Mouse (Mus musculus) kidney, embryonic 14.5 days (tissue): ENCODE data around the gene Sgsm2. TPM values are rescaled to one million over a fixed set of nuclear protein-coding genes. Genes with fewer than 3 reads are reported as not detected.

ENCODE experiments used
- ATAC-seq: fragments of 200-750 bp; cut with Nextera tagmentation; 2 replicates; pipeline ENCODE4 v1.8.0; 2017; ENCODE audit warnings: moderate number of reproducible peaks, mild to moderate bottlenecking, moderate TSS enrichment, moderate library complexity; ENCODE audit not compliant: low FRiP score, low TSS enrichment
- H3K27ac ChIP-seq: fragments of 300-500 bp; sonication (generic); 2 replicates; pipeline ENCODE4 v1.5.1; 2014; ENCODE audit warnings: low read depth, mild to moderate bottlenecking, low read length, moderate library complexity, mixed read lengths
- H3K27me3 ChIP-seq: fragments of 300-500 bp; sonication (generic); 2 replicates; pipeline ENCODE4 v1.6.1; 2014; ENCODE audit warnings: mild to moderate bottlenecking, low read length; ENCODE audit not compliant: control insufficient read depth, insufficient read depth
- H3K36me3 ChIP-seq: fragments of 300-500 bp; sonication (generic); 2 replicates; pipeline ENCODE4 v1.6.1; 2014; ENCODE audit warnings: low read length, mixed read lengths; ENCODE audit not compliant: control insufficient read depth, insufficient read depth
- H3K4me1 ChIP-seq: fragments of 300-500 bp; sonication (generic); 2 replicates; pipeline ENCODE4 v1.6.1; 2014; ENCODE audit warnings: low read length, mixed read lengths; ENCODE audit not compliant: control insufficient read depth, insufficient read depth
- H3K4me2 ChIP-seq: fragments of 300-500 bp; sonication (generic); replicated peaks from 2 replicates; pipeline ENCODE4 v1.6.1; 2014; ENCODE audit warnings: low read depth, mild to moderate bottlenecking, low read length
- H3K4me3 ChIP-seq: fragments of 300-500 bp; sonication (generic); 2 replicates; pipeline ENCODE4 v1.5.1; 2014; ENCODE audit warnings: mild to moderate bottlenecking, low read length
- H3K9ac ChIP-seq: fragments of 300-500 bp; sonication (generic); 2 replicates; pipeline ENCODE4 v1.6.1; 2014; ENCODE audit warnings: low read depth, mild to moderate bottlenecking, low read length, moderate library complexity
- H3K9me3 ChIP-seq: fragments of 300-500 bp; sonication (generic); 2 replicates; pipeline ENCODE4 v1.6.1; 2016; ENCODE audit warnings: low read length; ENCODE audit not compliant: control insufficient read depth
- WGBS: fragments of 180-500 bp; shearing (Covaris S2); extraction: QIAGEN DNeasy Blood & Tissue Kit; methylation state at CpG from one replicate; pipeline ENCODE4 v1.1.7; 2014; 5-methylcytosine and 5-hydroxymethylcytosine counted together
- microRNA-seq: library from miRNA; unstranded; fragments of <30 nt; microRNA quantifications from one replicate; pipeline ENCODE4, GENCODE M21; 2016
- polyA plus RNA-seq: library from polyadenylated mRNA; unstranded; fragments of >200 nt; fragmentation: Nextera tagmentation; extraction: Ambion mirVana; gene quantifications from 2 replicates; pipeline ENCODE4 v1.2.1, GENCODE M21; 2014

The Sgsm2 gene
- polyA plus RNA-seq, 1 experiment from 2014 or later, result 5.7 TPM

GRCm38 (mm10) chr11:74800658-74801057 lies 96.2 kb downstream of the Sgsm2 start:
- Histone ChIP-seq H3K9ac (no peak overlapping the region), H3K27ac (no peak overlapping the region), H3K4me3 (no peak overlapping the region), H3K4me2 (no peak overlapping the region), H3K36me3 (peaks cover 56% of the 10 kb centered on the region), H3K27me3 (no peaks in the 10 kb centered on the region), H3K9me3 (no peaks in the 10 kb centered on the region), H3K4me1 (no peaks in the 10 kb centered on the region)
- ATAC-seq, result no peak
- 92% methylated on average over 4 of the region's 4 CpGs for WGBS

Small RNA genes lying within 50 kb of the gene (microRNA-seq; reads per million reads assigned to microRNA genes)
- gene Mir6926, result not detected

Other genes with a start within 250 kb of the Sgsm2 start
- 15.2 and 28.2 TPM in 2 replicates for gene Cluh, start 247.6 kb downstream of the Sgsm2 start, polyA plus RNA-seq
- gene Pafah1b1, start 172.4 kb downstream of the Sgsm2 start, polyA plus RNA-seq, result 63.6 and 74.1 TPM in 2 replicates
- gene Mettl16, start 126.2 kb downstream of the Sgsm2 start, polyA plus RNA-seq, result 34.6 and 42.0 TPM in 2 replicates
- 4.9 and 6.6 TPM in 2 replicates for gene Mnt, start 66.1 kb downstream of the Sgsm2 start, polyA plus RNA-seq
- gene Tsr1, start 1.0 kb upstream of the Sgsm2 start, polyA plus RNA-seq, result 41.7 and 54.8 TPM in 2 replicates
- gene Smg6, start 28.8 kb upstream of the Sgsm2 start, polyA plus RNA-seq, result 12.8 and 19.8 TPM in 2 replicates
- 13.0 and 24.0 TPM in 2 replicates for gene Srr, start 28.9 kb upstream of the Sgsm2 start, polyA plus RNA-seq